In genomic region chr5:24077739-24078306, GRCm38 (mm10) we compare ENCODE assay signal across 8 mouse cellular contexts. TPM values are rescaled to one million over a fixed set of nuclear protein-coding genes. Genes with fewer than 3 reads are reported as not detected.
DNase-seq lines count a peak whose midpoint lies in the region; ATAC-seq lines count a peak whose summit lies in the region.

No protein-coding gene starts in this region.

- no peaks in the 10 kb centered on the region for H3K9me3 ChIP-seq in kidney, embryonic 15.5 days (replicated peaks)
- no peaks in the 10 kb centered on the region for H3K9me3 ChIP-seq in embryonic facial prominence, embryonic 10.5 days
- H3K9me3 ChIP-seq in hindbrain, embryonic 14.5 days (ENCODE audit: control insufficient read depth, low read length), result no peaks in the 10 kb centered on the region
- no peaks in the 10 kb centered on the region for H3K9me3 ChIP-seq in midbrain, embryonic 13.5 days

- peak overlapping the region; percentile 29 for H3K4me3 ChIP-seq in kidney, embryonic 15.5 days (replicated peaks)
- peak overlapping the region; percentile 47 for H3K4me3 ChIP-seq in embryonic facial prominence, embryonic 10.5 days
- H3K4me3 ChIP-seq in hindbrain, embryonic 14.5 days (replicated peaks; ENCODE audit: low read length), result no peak overlapping the region
- peak overlapping the region; percentile 29; the same call in 1 of the 2 replicates for H3K4me3 ChIP-seq in midbrain, embryonic 13.5 days (replicated peaks)

- H3K9ac ChIP-seq in kidney, embryonic 15.5 days, result no peak overlapping the region
- H3K9ac ChIP-seq in hindbrain, embryonic 14.5 days, result no peak overlapping the region
- no peak overlapping the region for H3K9ac ChIP-seq in midbrain, embryonic 13.5 days (replicated peaks)

- 0 out of 2 replicates have a peak, but pooled peaks cover 7% of the 10 kb centered on the region for H3K4me1 ChIP-seq in kidney, embryonic 15.5 days
- peaks cover 9% of the 10 kb centered on the region for H3K4me1 ChIP-seq in embryonic facial prominence, embryonic 10.5 days
- peaks cover 13% of the 10 kb centered on the region for H3K4me1 ChIP-seq in hindbrain, embryonic 14.5 days (replicated peaks; ENCODE audit: control insufficient read depth, insufficient read depth, low read length)
- H3K4me1 ChIP-seq in midbrain, embryonic 13.5 days (replicated peaks), result peaks cover 20% of the 10 kb centered on the region

- 22% methylated on average over 7 of the region's 7 CpGs for WGBS in kidney, embryonic 15.5 days
- WGBS in embryonic facial prominence, embryonic 10.5 days, result 16% methylated on average over 7 of the region's 7 CpGs
- 15% methylated on average over 7 of the region's 7 CpGs for WGBS in hindbrain, embryonic 14.5 days
- 26% methylated on average over 7 of the region's 7 CpGs for WGBS in midbrain, embryonic 13.5 days

- no peak for DNase-seq in kidney, adult 9 months
- no peak for DNase-seq in embryonic facial prominence, embryonic 10.5 days (ENCODE audit: low spot score)
- no peak for DNase-seq in hindbrain, embryonic 14.5 days (ENCODE audit: low spot score)
- no peak for DNase-seq in layer of hippocampus, adult 8-10 months (ENCODE audit: low spot score in 2 of 2)
- no peak for DNase-seq in gastrocnemius, postnatal 10 days

- H3K27ac ChIP-seq in kidney, embryonic 15.5 days, result no peak overlapping the region
- H3K27ac ChIP-seq in embryonic facial prominence, embryonic 10.5 days (replicated peaks), result peak overlapping the region; percentile 70
- H3K27ac ChIP-seq in hindbrain, embryonic 14.5 days, result 0 out of 2 replicates have a peak overlapping the region, but pooled peaks have one; percentile 68
- peak overlapping the region; percentile 77; the same call in 1 of the 2 replicates for H3K27ac ChIP-seq in midbrain, embryonic 13.5 days

- peak overlapping the region; percentile 55 for H3K4me2 ChIP-seq in kidney, embryonic 15.5 days
- peak overlapping the region; percentile 48 for H3K4me2 ChIP-seq in hindbrain, embryonic 14.5 days (replicated peaks)
- peak overlapping the region; percentile 50 for H3K4me2 ChIP-seq in midbrain, embryonic 13.5 days (replicated peaks)

- no peaks in the 10 kb centered on the region for H3K36me3 ChIP-seq in kidney, embryonic 15.5 days
- H3K36me3 ChIP-seq in embryonic facial prominence, embryonic 10.5 days (replicated peaks), result no peaks in the 10 kb centered on the region
- H3K36me3 ChIP-seq in hindbrain, embryonic 14.5 days (replicated peaks; ENCODE audit: control insufficient read depth, insufficient read depth), result no peaks in the 10 kb centered on the region
- H3K36me3 ChIP-seq in midbrain, embryonic 13.5 days, result no peaks in the 10 kb centered on the region

- no peaks in the 10 kb centered on the region for H3K27me3 ChIP-seq in kidney, embryonic 15.5 days
- no peaks in the 10 kb centered on the region for H3K27me3 ChIP-seq in embryonic facial prominence, embryonic 10.5 days (replicated peaks; ENCODE audit: low read depth, poor library complexity, severe bottlenecking)
- no peaks in the 10 kb centered on the region for H3K27me3 ChIP-seq in hindbrain, embryonic 14.5 days (ENCODE audit: control insufficient read depth, insufficient read depth, low read length)
- H3K27me3 ChIP-seq in midbrain, embryonic 13.5 days, result no peaks in the 10 kb centered on the region

- no peak for ATAC-seq in kidney, embryonic 15.5 days (replicated peaks; ENCODE audit: low FRiP score)
- 0 out of 2 replicates have a peak, but pooled peaks have one; percentile 5 for ATAC-seq in hindbrain, embryonic 14.5 days (ENCODE audit: low FRiP score)
- 0 out of 2 replicates have a peak, but pooled peaks have one; percentile 38 for ATAC-seq in midbrain, embryonic 13.5 days
- no peak for ATAC-seq in megakaryocyte progenitor cell, adult 5-6 weeks (replicated peaks; ENCODE audit: poor library complexity)

RNA-seq across cellular contexts. Expression of gene Klhl7, which starts 22.6 kb away (rescaled TPM):
- polyA plus RNA-seq in kidney, embryonic 15.5 days (2015; fragmentation: Nextera tagmentation; extraction: Ambion mirVana), result 43.6 and 45.3 TPM in 2 replicates
- polyA plus RNA-seq in embryonic facial prominence, embryonic 10.5 days (2016; fragmentation: Nextera tagmentation; extraction: Ambion mirVana), result 61.2 and 64.4 TPM in 2 replicates
- 152 and 163 TPM in 2 replicates for polyA plus RNA-seq in hindbrain, embryonic 14.5 days (2014; fragmentation: Nextera tagmentation; extraction: Ambion mirVana)
- 165 and 177 TPM in 2 replicates for polyA plus RNA-seq in midbrain, embryonic 13.5 days (2015; fragmentation: Nextera tagmentation; extraction: Ambion mirVana)
- 10 to 100 TPM; 82.7 to 95.7 (median 93.3) TPM for total RNA-seq in layer of hippocampus, adult 8-10 months (2022)
- 10 to 100 TPM; 35.0 to 41.5 TPM for total RNA-seq in gastrocnemius, postnatal 10 days (2021)
- total RNA-seq in megakaryocyte progenitor cell, adult 5-6 weeks (2015), result 22.2 and 23.3 TPM in 2 replicates
- 17.0 and 18.4 TPM in 2 replicates for total RNA-seq in megakaryocyte progenitor cell, adult 5-6 weeks (2017)

RNA-seq across cellular contexts. Expression of gene Fam126a, which starts 47.3 kb away (rescaled TPM):
- polyA plus RNA-seq in kidney, embryonic 15.5 days (2015; fragmentation: Nextera tagmentation; extraction: Ambion mirVana), result 23.2 and 24.4 TPM in 2 replicates
- polyA plus RNA-seq in embryonic facial prominence, embryonic 10.5 days (2016; fragmentation: Nextera tagmentation; extraction: Ambion mirVana), result 25.9 and 26.9 TPM in 2 replicates
- polyA plus RNA-seq in hindbrain, embryonic 14.5 days (2014; fragmentation: Nextera tagmentation; extraction: Ambion mirVana), result 37.9 and 41.8 TPM in 2 replicates
- polyA plus RNA-seq in midbrain, embryonic 13.5 days (2015; fragmentation: Nextera tagmentation; extraction: Ambion mirVana), result 35.8 and 38.7 TPM in 2 replicates
- 10 to 100 TPM; 24.2 to 28.1 (median 25.3) TPM for total RNA-seq in layer of hippocampus, adult 8-10 months (2022)
- 10 to 100 TPM; 15.9 to 20.0 TPM for total RNA-seq in gastrocnemius, postnatal 10 days (2021)
- 14.0 and 16.8 TPM in 2 replicates for total RNA-seq in megakaryocyte progenitor cell, adult 5-6 weeks (2015)
- 12.3 and 19.0 TPM in 2 replicates for total RNA-seq in megakaryocyte progenitor cell, adult 5-6 weeks (2017)

Comparison
In these comparisons a context has a peak if more than half of its experiments do, and no peak if none do; other contexts are left out.
1. ATAC-seq: peak in hindbrain, embryonic 14.5 days (single experiment) and midbrain, embryonic 13.5 days (single experiment); none in kidney, embryonic 15.5 days (single experiment) and megakaryocyte progenitor cell, adult 5-6 weeks (single experiment).
2. Peak in every context shown above with its lines, with median percentiles within 50 percentile points of each other: H3K4me2 ChIP-seq.